Mouse (Mus musculus): ENCODE measurements at regions not wholly inside any gene's neighbourhood (a gene's known extent, or its start where the extent isn't known, plus 50 kb on each side); places are given as distances from the start of the nearest gene placed in this dataset.
A peak's percentile ranks its signal among the peaks of the same experiment; 100 is the strongest.

- DNase-seq (ENCODE audit: low spot score in 2 of 2) = no peak
Observed at GRCm38 (mm10) chr12:12527366-12527765, 265.4 kb downstream of the Fam49a start.

DNA sequence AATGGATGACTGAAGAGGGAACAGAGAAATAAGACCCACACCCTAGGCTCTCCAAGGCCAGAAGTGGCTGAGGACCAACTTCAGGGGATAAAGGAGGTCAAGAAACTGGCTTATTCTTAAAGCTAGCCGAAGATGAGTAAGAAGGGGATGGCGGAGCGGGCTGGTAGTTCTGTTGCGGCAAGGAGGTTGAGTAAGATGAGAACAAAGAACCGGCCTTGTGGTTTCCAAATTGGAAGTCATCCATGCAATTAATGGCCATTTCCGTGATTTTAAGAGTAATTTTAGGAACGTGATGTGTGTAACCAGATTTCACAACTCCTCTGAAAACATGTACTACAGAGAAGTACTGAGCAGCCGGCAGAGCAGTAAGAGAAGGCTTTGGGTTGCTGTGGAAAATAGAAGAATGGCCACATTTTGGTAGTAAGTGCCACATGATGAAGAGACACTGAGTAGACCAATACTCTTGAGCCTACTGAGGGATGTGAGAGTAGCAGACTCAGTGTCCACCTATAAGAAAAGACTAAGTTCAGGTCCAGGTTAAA is 258.4 kb downstream of the Fam49a start:
- no peak for DNase-seq (ENCODE audit: low spot score in 2 of 2)

GRCm38 (mm10) chr12:12518490-12519070 is 256.6 kb downstream of the Fam49a start:
- DNase-seq (ENCODE audit: low spot score in 2 of 2) = no peak

- DNase-seq (ENCODE audit: low spot score in 2 of 2) = no peak
Observed at GRCm38 (mm10) chr12:12517020-12517419, 255.1 kb downstream of the Fam49a start.

GRCm38 (mm10) chr12:12510764-12511163 is 248.8 kb downstream of the Fam49a start:
- no peak for DNase-seq (ENCODE audit: low spot score in 2 of 2)

- no peak for DNase-seq (ENCODE audit: low spot score in 2 of 2)
Observed at GRCm38 (mm10) chr12:12509164-12509937, 247.4 kb downstream of the Fam49a start.

DNA sequence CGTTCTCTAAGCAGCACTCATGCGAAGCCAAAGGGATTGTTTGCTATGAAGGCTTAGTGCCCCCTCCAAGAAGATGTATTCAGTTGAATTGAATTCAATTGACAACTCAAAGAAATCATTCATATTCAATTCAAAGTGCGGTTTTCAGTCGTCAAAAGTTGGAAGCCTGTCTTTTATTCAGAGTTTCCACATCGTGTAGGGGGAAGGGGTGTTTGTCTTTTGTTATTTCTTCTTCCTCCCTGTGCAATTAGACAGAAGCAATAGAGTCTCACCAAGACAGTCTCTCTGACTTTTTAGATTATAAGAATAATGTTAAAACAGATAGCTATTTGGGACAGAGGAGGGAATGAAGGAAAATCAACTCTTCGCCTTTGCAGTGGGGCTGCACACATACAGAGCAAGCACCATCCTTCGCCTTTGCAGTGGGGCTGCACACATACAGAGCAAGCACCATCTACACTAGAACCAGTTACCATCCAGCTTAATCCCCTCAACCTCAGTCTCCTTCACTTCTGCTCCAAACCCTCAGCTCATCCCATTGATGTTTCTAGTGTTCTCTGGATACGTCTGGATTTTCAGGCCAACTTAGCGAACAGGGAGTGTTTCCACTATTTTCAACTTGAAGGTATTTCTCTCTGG is 246.7 kb downstream of the Fam49a start:
- no peak for DNase-seq (ENCODE audit: low spot score in 2 of 2)

- DNase-seq (ENCODE audit: low spot score in 2 of 2) = no peak
Observed at GRCm38 (mm10) chr12:12506671-12507070, 244.7 kb downstream of the Fam49a start.

- DNase-seq (ENCODE audit: low spot score in 2 of 2) = no peak
Observed at GRCm38 (mm10) chr12:12505590-12505989, 243.7 kb downstream of the Fam49a start.

- no peak for DNase-seq (ENCODE audit: low spot score in 2 of 2)
Observed at GRCm38 (mm10) chr12:12499903-12500302, 238.0 kb downstream of the Fam49a start.

GRCm38 (mm10) chr12:12498621-12499020 is 236.7 kb downstream of the Fam49a start:
- DNase-seq (ENCODE audit: low spot score in 2 of 2) = no peak

DNA sequence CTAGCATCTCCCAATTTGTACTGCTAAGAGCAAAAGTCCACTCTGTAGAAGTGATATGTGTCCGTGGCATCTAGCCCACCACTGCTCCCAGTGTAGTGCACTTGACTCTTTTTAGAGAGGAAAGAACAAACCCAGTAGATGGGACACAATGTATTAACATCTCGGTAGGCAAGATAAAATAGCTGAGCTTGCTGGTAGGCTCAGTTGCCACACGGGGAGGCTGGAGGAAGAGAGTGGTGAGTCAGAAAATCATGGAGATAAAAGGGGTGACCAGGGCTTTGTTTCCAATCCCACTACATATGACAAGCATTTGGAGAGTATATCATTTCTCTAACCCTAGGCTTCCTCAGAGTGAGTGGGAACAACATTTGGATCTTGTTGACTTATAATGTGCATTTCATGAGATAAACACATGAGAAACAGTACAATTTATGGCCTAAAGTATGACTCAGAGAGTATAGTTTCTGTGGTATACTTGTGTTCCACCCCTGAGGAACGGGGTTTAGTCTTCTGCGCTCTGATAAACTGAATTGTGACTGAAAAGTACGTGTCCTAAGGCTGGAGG is 235.4 kb downstream of the Fam49a start:
- DNase-seq (ENCODE audit: low spot score in 2 of 2) = no peak

DNA sequence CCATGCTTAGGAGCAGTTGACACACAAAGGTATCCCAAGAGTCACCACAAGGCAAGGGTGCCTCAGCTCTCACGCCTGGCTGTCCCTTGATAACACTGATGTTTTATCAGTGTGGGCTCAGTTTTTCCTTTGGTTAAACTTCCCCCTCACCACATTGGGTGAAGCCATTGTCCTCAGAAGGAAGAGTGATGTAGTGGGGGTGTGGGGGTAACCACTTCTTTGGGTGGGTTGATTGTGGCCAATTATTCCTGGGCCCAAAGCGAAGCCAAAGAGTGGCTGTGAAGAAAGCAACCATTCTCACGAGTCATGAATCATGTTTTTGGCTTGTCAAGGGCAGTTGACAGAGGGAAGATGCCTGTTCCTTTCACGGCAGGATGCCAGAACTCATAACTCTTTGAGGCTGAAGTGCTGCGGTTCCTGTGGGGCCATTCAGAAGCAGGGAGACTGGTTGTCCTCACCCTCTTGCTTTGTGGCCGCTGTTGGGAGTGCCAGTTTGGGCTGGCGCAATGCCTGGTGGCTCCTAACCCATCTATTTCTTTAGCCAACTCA is 234.7 kb downstream of the Fam49a start:
- peak; percentile 3 to 28 for DNase-seq (ENCODE audit: low spot score in 2 of 2)

DNA sequence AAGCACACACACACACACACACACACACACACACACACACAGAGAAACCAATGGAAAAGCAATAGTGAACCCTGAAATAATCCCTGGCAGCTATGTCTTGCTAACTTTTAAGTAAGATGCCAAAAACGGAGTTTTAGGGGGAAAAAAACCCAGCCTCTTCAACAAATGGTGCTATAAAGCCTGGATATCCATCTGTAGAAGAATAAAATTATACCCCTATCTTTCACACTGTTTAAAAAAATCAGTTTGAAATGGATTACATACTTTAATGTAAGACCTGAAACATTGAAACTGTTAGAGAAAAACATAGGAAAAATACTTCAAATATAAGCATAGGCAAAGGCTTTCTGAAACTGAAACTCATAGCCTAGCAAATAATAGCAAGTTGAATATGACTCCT is 228.2 kb downstream of the Fam49a start:
- no peak for DNase-seq (ENCODE audit: low spot score in 2 of 2)

DNA sequence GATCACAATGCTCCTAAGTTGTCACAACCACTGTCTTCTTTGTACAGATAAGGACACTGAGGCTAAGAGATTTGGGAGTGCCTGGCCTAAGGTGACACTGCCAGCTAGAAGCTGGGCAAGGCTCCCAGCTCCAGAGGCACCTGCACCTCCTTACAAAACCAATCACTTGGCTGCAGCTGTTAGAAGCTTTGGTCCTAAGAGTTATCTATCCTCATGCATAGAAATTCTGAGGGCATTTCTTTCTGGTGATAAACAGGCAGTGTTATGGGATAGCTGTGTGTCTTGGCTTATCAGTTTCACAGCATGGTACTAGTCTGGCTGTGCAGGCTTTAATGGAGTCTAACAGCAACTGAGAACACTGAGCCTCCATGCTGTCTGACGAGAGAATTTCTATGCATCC is 226.2 kb downstream of the Fam49a start:
- DNase-seq (ENCODE audit: low spot score in 2 of 2) = no peak

GRCm38 (mm10) chr12:12486656-12487356 is 224.9 kb downstream of the Fam49a start:
- DNase-seq (ENCODE audit: low spot score in 2 of 2) = no peak

- no peak for DNase-seq (ENCODE audit: low spot score in 2 of 2)
Observed at GRCm38 (mm10) chr12:12484921-12485680, 223.2 kb downstream of the Fam49a start.

GRCm38 (mm10) chr12:12480451-12480850 is 218.5 kb downstream of the Fam49a start:
- no peak for DNase-seq (ENCODE audit: low spot score in 2 of 2)

DNA sequence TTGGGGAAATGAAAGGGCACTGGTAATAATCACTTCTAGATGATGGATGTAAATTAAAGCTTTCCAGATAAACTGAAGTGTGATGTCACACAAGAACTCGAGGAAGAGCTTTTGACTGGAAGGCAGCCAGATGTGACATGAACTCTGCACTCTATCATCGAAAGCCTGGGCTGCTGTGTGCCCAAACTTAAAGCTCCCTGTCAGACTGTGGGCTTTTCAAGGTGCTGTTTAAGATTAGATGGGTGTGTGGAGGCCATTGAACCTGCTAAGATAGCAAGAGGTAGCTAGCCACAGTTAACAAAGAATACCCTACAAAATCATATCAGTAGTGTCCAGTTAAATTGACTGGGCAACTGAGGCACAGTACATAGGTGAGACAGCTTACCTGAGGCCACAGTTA is 190.1 kb downstream of the Fam49a start:
- no peak for DNase-seq (ENCODE audit: low spot score in 2 of 2)

- no peak for DNase-seq (ENCODE audit: low spot score in 2 of 2)
Observed at GRCm38 (mm10) chr12:12446768-12447167, 184.8 kb downstream of the Fam49a start.

All from adrenal gland, postnatal 4 days (tissue).